Mouse (Mus musculus) intestine, postnatal 0 days (tissue): ENCODE results near the gene Gas2. TPM values are rescaled to one million over a fixed set of nuclear protein-coding genes. Genes with fewer than 3 reads are reported as not detected.

Source experiments
- ATAC-seq: fragments of 200-750 bp; cut with Nextera tagmentation; 2 replicates; pipeline ENCODE4 v1.8.0; 2017; ENCODE audit warnings: mild to moderate bottlenecking, moderate TSS enrichment, moderate library complexity
- H3K27ac ChIP-seq: fragments of 300-500 bp; sonication (generic); 2 replicates; pipeline ENCODE4 v1.5.1; 2014; ENCODE audit warnings: mild to moderate bottlenecking, low read depth, low read length, moderate library complexity
- H3K27me3 ChIP-seq: fragments of 300-500 bp; sonication (generic); replicated peaks from 2 replicates; pipeline ENCODE4 v1.6.1; 2014; ENCODE audit warnings: low read length, mixed read lengths; ENCODE audit not compliant: control insufficient read depth, insufficient read depth
- H3K36me3 ChIP-seq: fragments of 300-500 bp; sonication (generic); 2 replicates; pipeline ENCODE4 v1.6.1; 2014; ENCODE audit warnings: mild to moderate bottlenecking, moderate library complexity; ENCODE audit not compliant: control insufficient read depth, insufficient read depth
- H3K4me1 ChIP-seq: fragments of 300-500 bp; sonication (generic); replicated peaks from 2 replicates; pipeline ENCODE4 v1.6.1; 2014; ENCODE audit warnings: antibody characterized with exemption, low read length, mixed read lengths; ENCODE audit not compliant: control insufficient read depth, insufficient read depth
- H3K4me2 ChIP-seq: fragments of 300-500 bp; sonication (generic); replicated peaks from 2 replicates; pipeline ENCODE4 v1.6.1; 2014; ENCODE audit warnings: low read depth, mild to moderate bottlenecking, moderate library complexity
- H3K4me3 ChIP-seq: fragments of 300-500 bp; sonication (generic); 2 replicates; pipeline ENCODE4 v1.5.1; 2014; ENCODE audit warnings: low read depth, low read length
- H3K9ac ChIP-seq: fragments of 300-500 bp; sonication (generic); 2 replicates; pipeline ENCODE4 v1.6.1; 2014; ENCODE audit warnings: mild to moderate bottlenecking, low read depth, low read length
- H3K9me3 ChIP-seq: fragments of 300-500 bp; sonication (generic); 2 replicates; pipeline ENCODE4 v1.6.1; 2016; ENCODE audit warnings: mixed run types; ENCODE audit not compliant: control insufficient read depth
- CTCF ChIP-seq: sonication (generic); IDR thresholded peaks from 2 replicates; pipeline ENCODE4 v1.5.1; 2016; ENCODE audit warnings: low read depth, mild to moderate bottlenecking, control low read depth, antibody characterized with exemption, moderate library complexity
- WGBS: fragments of 180-500 bp; shearing (Covaris S2); extraction: QIAGEN DNeasy Blood & Tissue Kit; methylation state at CpG from one replicate; pipeline ENCODE4 v1.1.7; 2014; 5-methylcytosine and 5-hydroxymethylcytosine counted together
- polyA plus RNA-seq: library from polyadenylated mRNA; unstranded; fragments of >200 nt; fragmentation: Nextera tagmentation; extraction: Ambion mirVana; gene quantifications from 2 replicates; pipeline ENCODE4 v1.2.1, GENCODE M21; 2015

Gas2 gene
- polyA plus RNA-seq, 1 experiment from 2014 or later = 5.3 TPM

- Histone ChIP-seq H3K36me3 (no peaks in the 10 kb centered on the region), H3K27me3 (no peaks in the 10 kb centered on the region), H3K27ac (no peak overlapping the region), H3K9ac (no peak overlapping the region), H3K4me3 (no peak overlapping the region), H3K4me2 (no peak overlapping the region), H3K4me1 (no peaks in the 10 kb centered on the region), H3K9me3 (no peaks in the 10 kb centered on the region)
- 71% methylated on average over 3 of the region's 3 CpGs for WGBS
- TF ChIP-seq CTCF = no peak
- no peak for ATAC-seq
Observed at GRCm38 (mm10) chr7:51991020-51991419, 129.2 kb downstream of the Gas2 start.

DNA sequence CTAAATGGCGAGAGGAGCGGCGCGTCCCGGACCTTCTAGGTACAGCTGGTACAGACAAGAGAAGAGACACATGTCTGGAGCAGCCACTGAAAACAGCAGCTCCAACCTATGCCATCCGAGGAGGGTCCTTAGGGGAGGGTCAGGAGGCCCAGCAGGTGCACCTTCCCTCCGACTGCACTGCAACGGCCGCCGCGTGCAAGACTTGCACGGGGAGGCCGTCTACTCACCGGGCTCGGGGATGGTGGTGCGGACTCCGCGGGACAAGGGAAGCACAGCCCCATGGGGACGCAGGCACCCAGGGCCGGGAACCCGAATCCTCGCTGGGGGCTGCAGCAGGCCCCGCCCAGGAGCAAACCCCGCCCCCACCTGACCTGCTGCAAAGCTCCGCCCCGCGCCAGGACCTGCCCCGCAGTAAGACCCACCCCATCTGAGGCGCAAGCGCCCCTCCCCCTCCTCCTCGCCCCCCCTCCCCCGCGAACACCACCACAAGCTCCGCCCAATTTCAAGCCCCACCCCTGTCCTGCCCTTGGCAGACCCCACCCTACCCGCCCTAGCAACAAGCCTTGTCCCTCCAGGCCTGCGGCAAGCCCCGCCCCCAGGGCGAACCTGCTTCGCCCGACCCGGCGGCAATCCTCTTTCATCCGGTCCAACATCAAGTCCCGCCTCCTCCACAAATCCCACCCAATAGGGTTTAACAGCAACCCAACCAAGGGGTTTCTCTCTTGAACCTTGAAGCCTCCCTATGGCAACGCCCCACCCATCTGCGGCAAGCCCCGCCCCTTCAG lies 143.9 kb downstream of the Gas2 start, which contains the start of gene Svip:
Gene Svip, minus strand, starts transcription at position 508 of the 785 bp plus-strand sequence.
- WGBS = under 1% methylated on average over 38 of the region's 47 CpGs
- no peaks in the 10 kb centered on the region for H3K36me3 ChIP-seq
- peak within 1 kb of the TSS; percentile 45 for H3K9ac ChIP-seq
- H3K27me3 ChIP-seq = no peaks in the 10 kb centered on the region
- H3K4me1 ChIP-seq = 0 out of 2 replicates have a peak, but pooled peaks cover 2% of the 10 kb centered on the region
- H3K4me3 ChIP-seq = peak within 1 kb of the TSS; percentile 72
- no peak for TF ChIP-seq CTCF
- peak within 1 kb of the TSS; percentile 78 for H3K4me2 ChIP-seq
- no peaks in the 10 kb centered on the region for H3K9me3 ChIP-seq
- ATAC-seq = peak; percentile 97
- H3K27ac ChIP-seq = peak within 1 kb of the TSS; percentile 68

GRCm38 (mm10) chr7:52006296-52006630 lies 144.4 kb downstream of the Gas2 start:
- H3K9ac ChIP-seq = 0 out of 2 replicates have a peak overlapping the region, but pooled peaks have one; percentile 31
- no peak for TF ChIP-seq CTCF
- H3K27ac ChIP-seq = peak overlapping the region; percentile 68
- 0 out of 2 replicates have a peak, but pooled peaks cover 2% of the 10 kb centered on the region for H3K4me1 ChIP-seq
- no peaks in the 10 kb centered on the region for H3K9me3 ChIP-seq
- peak overlapping the region; percentile 72 for H3K4me3 ChIP-seq
- no peaks in the 10 kb centered on the region for H3K27me3 ChIP-seq
- WGBS = 2% methylated on average over 9 of the region's 9 CpGs
- no peaks in the 10 kb centered on the region for H3K36me3 ChIP-seq
- peak overlapping the region; percentile 78 for H3K4me2 ChIP-seq
- no peak for ATAC-seq

DNA sequence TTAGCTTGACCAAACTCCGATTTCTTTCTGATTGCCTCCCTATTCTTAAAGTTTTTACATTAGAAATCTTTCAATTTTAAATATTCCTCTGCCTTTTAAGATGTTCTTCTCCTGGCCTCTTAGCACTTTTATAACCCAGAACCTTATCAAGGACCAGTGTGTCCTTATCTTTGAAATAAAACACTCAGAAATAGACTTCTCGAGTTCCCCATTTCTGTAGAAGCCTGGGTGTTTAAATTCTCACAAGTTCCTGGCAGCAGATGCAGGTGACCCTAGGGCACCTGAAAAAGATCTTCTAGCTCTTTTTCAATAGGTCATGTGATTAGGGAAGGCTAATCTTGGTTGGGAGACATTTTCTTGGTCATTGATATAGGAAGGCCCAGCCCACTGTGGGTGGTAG lies 145.3 kb downstream of the Gas2 start:
- no peak for TF ChIP-seq CTCF
- Histone ChIP-seq H3K36me3 (no peaks in the 10 kb centered on the region), H3K4me1 (0 out of 2 replicates have a peak, but pooled peaks cover 2% of the 10 kb centered on the region), H3K9ac (no peak overlapping the region), H3K27ac (no peak overlapping the region), H3K27me3 (no peaks in the 10 kb centered on the region), H3K4me2 (0 out of 2 replicates have a peak overlapping the region, but pooled peaks have one; percentile 13), H3K9me3 (no peaks in the 10 kb centered on the region), H3K4me3 (no peak overlapping the region)
- no peak for ATAC-seq
- 51% methylated on average over 2 of the region's 2 CpGs for WGBS

DNA sequence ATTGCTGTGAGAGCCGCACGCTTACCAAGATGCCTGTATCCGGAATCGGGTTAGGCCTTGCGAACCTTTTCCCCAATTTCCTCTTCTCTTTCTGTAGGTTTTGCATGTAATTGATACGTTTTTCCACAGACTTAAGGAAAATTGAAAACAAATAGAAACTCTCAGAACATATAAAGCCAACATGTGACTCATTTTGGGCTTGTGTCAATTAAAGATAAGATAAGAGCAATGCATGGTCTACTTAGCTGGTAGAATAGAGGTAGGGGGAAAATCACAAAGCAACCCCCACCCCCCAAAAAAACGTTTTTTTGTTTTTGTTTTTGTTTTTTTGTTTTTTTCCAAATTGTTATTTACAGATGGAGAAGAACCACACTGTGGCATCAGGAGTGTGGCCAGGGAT lies 151.6 kb downstream of the Gas2 start:
- Histone ChIP-seq H3K27me3 (no peaks in the 10 kb centered on the region), H3K4me1 (0 out of 2 replicates have a peak, but pooled peaks cover 2% of the 10 kb centered on the region), H3K36me3 (no peaks in the 10 kb centered on the region), H3K9ac (no peak overlapping the region), H3K27ac (no peak overlapping the region), H3K9me3 (no peaks in the 10 kb centered on the region), H3K4me2 (no peak overlapping the region), H3K4me3 (no peak overlapping the region)
- WGBS = 73% methylated on average over 7 of the region's 7 CpGs
- TF ChIP-seq CTCF = no peak
- no peak for ATAC-seq

GRCm38 (mm10) chr7:52015180-52015579 lies 153.4 kb downstream of the Gas2 start:
- WGBS = 85% methylated on average over 1 of the region's 1 CpGs
- Histone ChIP-seq H3K4me2 (no peak overlapping the region), H3K9ac (no peak overlapping the region), H3K27ac (no peak overlapping the region), H3K27me3 (no peaks in the 10 kb centered on the region), H3K9me3 (no peaks in the 10 kb centered on the region), H3K4me1 (no peaks in the 10 kb centered on the region), H3K36me3 (no peaks in the 10 kb centered on the region), H3K4me3 (no peak overlapping the region)
- no peak for ATAC-seq
- peak; percentile 26; the same call in 1 of the 2 replicates for TF ChIP-seq CTCF
